Mouse (Mus musculus): ENCODE measurements around the gene Cox7b2. TPM values are rescaled to one million over a fixed set of nuclear protein-coding genes. Genes with fewer than 3 reads are reported as not detected.
A peak's percentile ranks its signal among the peaks of the same experiment; 100 is the strongest.
"Not testable (repeated sequence)": the region's sequence is repeated elsewhere in the genome, so short reads cannot be mapped to it uniquely, and the experiment has no call there.

Gene Cox7b2
- polyA plus RNA-seq (2016; fragmentation: Nextera tagmentation; extraction: Ambion mirVana): 0.29 TPM in 1 of 2 replicates, not detected in the other

- no peaks in the 10 kb centered on the region for H3K36me3 ChIP-seq (replicated peaks)
- no peaks in the 10 kb centered on the region for H3K9me3 ChIP-seq
- H3K4me1 ChIP-seq: no peaks in the 10 kb centered on the region
- 97% methylated on average over 10 of the region's 10 CpGs for WGBS
- no peak within 1 kb of the TSS for H3K27ac ChIP-seq
- no peak for DNase-seq (ENCODE audit: extremely low spot score, low spot score)
- no peaks in the 10 kb centered on the region for H3K27me3 ChIP-seq (ENCODE audit: poor library complexity, severe bottlenecking)
- no peak within 1 kb of the TSS for H3K4me3 ChIP-seq
These were observed at the start of gene Cox7b2 for GRCm38 (mm10) chr5:71548079-71548478. Cox7b2 (minus strand) TSS chr5:71548205.

GRCm38 (mm10) chr5:71595321-71595720 lies 47.3 kb upstream of the Cox7b2 start:
- H3K36me3 ChIP-seq (replicated peaks): no peaks in the 10 kb centered on the region
- H3K9me3 ChIP-seq: no peaks in the 10 kb centered on the region
- H3K27me3 ChIP-seq (ENCODE audit: poor library complexity, severe bottlenecking): no peaks in the 10 kb centered on the region
- H3K27ac ChIP-seq: no peak overlapping the region
- DNase-seq (ENCODE audit: extremely low spot score, low spot score): no peak
- H3K4me3 ChIP-seq: no peak overlapping the region
- 97% methylated on average over 2 of the region's 2 CpGs for WGBS
- H3K4me1 ChIP-seq: no peaks in the 10 kb centered on the region

GRCm38 (mm10) chr5:71593745-71594255 lies 45.8 kb upstream of the Cox7b2 start:
- Histone ChIP-seq H3K4me3 (no peak overlapping the region), H3K27ac (no peak overlapping the region), H3K36me3 (replicated peaks) (no peaks in the 10 kb centered on the region), H3K27me3 (ENCODE audit: poor library complexity, severe bottlenecking) (no peaks in the 10 kb centered on the region), H3K4me1 (no peaks in the 10 kb centered on the region), H3K9me3 (no peaks in the 10 kb centered on the region)
- no peak for DNase-seq (ENCODE audit: extremely low spot score, low spot score)
- WGBS: 86% methylated on average over 2 of the region's 2 CpGs

- no peak overlapping the region for H3K4me3 ChIP-seq
- H3K36me3 ChIP-seq (replicated peaks): no peaks in the 10 kb centered on the region
- no peak overlapping the region for H3K27ac ChIP-seq
- no peak for DNase-seq (ENCODE audit: extremely low spot score, low spot score)
- peaks cover 3% of the 10 kb centered on the region; the same call in 1 of the 2 replicates for H3K9me3 ChIP-seq
- no peaks in the 10 kb centered on the region for H3K4me1 ChIP-seq
- H3K27me3 ChIP-seq (ENCODE audit: poor library complexity, severe bottlenecking): no peaks in the 10 kb centered on the region
- WGBS: 93% methylated on average over 9 of the region's 9 CpGs
These were observed 23.7 kb upstream of the Cox7b2 start for GRCm38 (mm10) chr5:71571646-71572237.

- no peaks in the 10 kb centered on the region for H3K36me3 ChIP-seq (replicated peaks)
- H3K27me3 ChIP-seq (ENCODE audit: poor library complexity, severe bottlenecking): no peaks in the 10 kb centered on the region
- no peak for DNase-seq (ENCODE audit: extremely low spot score, low spot score)
- H3K4me3 ChIP-seq: no peak overlapping the region
- no peak overlapping the region for H3K27ac ChIP-seq
- no peaks in the 10 kb centered on the region for H3K4me1 ChIP-seq
- H3K9me3 ChIP-seq: no peaks in the 10 kb centered on the region
These were observed 2.5 kb downstream of the Cox7b2 start for GRCm38 (mm10) chr5:71545554-71545953.

- not testable (repeated sequence) for H3K27ac ChIP-seq; H3K27me3 ChIP-seq (ENCODE audit: poor library complexity, severe bottlenecking); H3K4me1 ChIP-seq; DNase-seq (ENCODE audit: extremely low spot score, low spot score); H3K36me3 ChIP-seq (replicated peaks); H3K4me3 ChIP-seq; H3K9me3 ChIP-seq
- WGBS: 81% methylated on average over 10 of the region's 15 CpGs
These were observed 22.5 kb downstream of the Cox7b2 start for GRCm38 (mm10) chr5:71525486-71525885.

GRCm38 (mm10) chr5:71502058-71502678 lies 45.8 kb downstream of the Cox7b2 start:
- 32% methylated on average over 6 of the region's 6 CpGs for WGBS
- no peaks in the 10 kb centered on the region for H3K36me3 ChIP-seq (replicated peaks)
- H3K9me3 ChIP-seq: no peaks in the 10 kb centered on the region
- peak; percentile 25 for DNase-seq (ENCODE audit: extremely low spot score, low spot score)
- H3K4me1 ChIP-seq: no peaks in the 10 kb centered on the region
- H3K4me3 ChIP-seq: no peak overlapping the region
- no peak overlapping the region for H3K27ac ChIP-seq
- H3K27me3 ChIP-seq (ENCODE audit: poor library complexity, severe bottlenecking): no peaks in the 10 kb centered on the region

- Histone ChIP-seq H3K4me1 (no peaks in the 10 kb centered on the region), H3K27me3 (ENCODE audit: poor library complexity, severe bottlenecking) (no peaks in the 10 kb centered on the region), H3K27ac (no peak overlapping the region), H3K9me3 (no peaks in the 10 kb centered on the region), H3K4me3 (no peak overlapping the region), H3K36me3 (replicated peaks) (no peaks in the 10 kb centered on the region)
- no peak for DNase-seq (ENCODE audit: extremely low spot score, low spot score)
- 76% methylated on average over 5 of the region's 5 CpGs for WGBS
These were observed 52.4 kb downstream of the Cox7b2 start for GRCm38 (mm10) chr5:71495621-71496020.

- H3K36me3 ChIP-seq (replicated peaks): no peaks in the 10 kb centered on the region
- H3K9me3 ChIP-seq: no peaks in the 10 kb centered on the region
- H3K4me1 ChIP-seq: no peaks in the 10 kb centered on the region
- no peaks in the 10 kb centered on the region for H3K27me3 ChIP-seq (ENCODE audit: poor library complexity, severe bottlenecking)
- no peak overlapping the region for H3K27ac ChIP-seq
- no peak overlapping the region for H3K4me3 ChIP-seq
- 73% methylated on average over 3 of the region's 3 CpGs for WGBS
- no peak for DNase-seq (ENCODE audit: extremely low spot score, low spot score)
These were observed 91.0 kb downstream of the Cox7b2 start for GRCm38 (mm10) chr5:71456957-71457356.

- DNase-seq (ENCODE audit: extremely low spot score, low spot score): no peak
- Histone ChIP-seq H3K27ac (no peak overlapping the region), H3K27me3 (ENCODE audit: poor library complexity, severe bottlenecking) (no peaks in the 10 kb centered on the region), H3K4me3 (no peak overlapping the region), H3K4me1 (no peaks in the 10 kb centered on the region), H3K36me3 (replicated peaks) (no peaks in the 10 kb centered on the region), H3K9me3 (no peaks in the 10 kb centered on the region)
- WGBS: 93% methylated on average over 6 of the region's 6 CpGs
These were observed 107.8 kb downstream of the Cox7b2 start for GRCm38 (mm10) chr5:71440174-71440573.

Other genes with a start within 250 kb of the Cox7b2 start
- gene Gabrb1, start 109.9 kb upstream of the Cox7b2 start, polyA plus RNA-seq (2016; fragmentation: Nextera tagmentation; extraction: Ambion mirVana): 0.15 and 0.25 TPM in 2 replicates
- gene Gabra4, start 110.1 kb upstream of the Cox7b2 start, polyA plus RNA-seq (2016; fragmentation: Nextera tagmentation; extraction: Ambion mirVana): 2.1 and 2.4 TPM in 2 replicates